Mouse (Mus musculus): ENCODE data around the gene Dync1i2.

Dync1i2 gene

GRCm38 (mm10) chr2:71269332-71269731 lies 57.8 kb downstream of the Dync1i2 start:
- no peak for DNase-seq (ENCODE audit: low read depth, low spot score)

DNA sequence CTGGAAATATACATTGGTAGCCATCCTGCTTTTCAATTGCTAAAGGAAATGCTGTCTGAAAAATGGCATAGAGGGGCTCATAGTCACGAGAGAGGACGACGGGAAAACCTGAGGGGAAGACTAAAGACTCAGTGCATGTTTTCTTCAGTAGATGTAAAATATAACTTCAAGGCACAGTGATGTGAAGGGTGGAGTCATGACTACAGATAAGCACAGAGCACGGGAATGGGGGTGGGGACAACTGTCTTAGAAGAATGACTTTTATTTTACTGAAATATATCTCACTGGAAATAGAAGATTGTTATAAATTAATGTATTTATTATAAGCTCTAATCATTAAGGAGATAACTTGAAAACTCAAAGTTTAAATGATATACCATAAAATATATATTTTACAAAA lies 58.6 kb downstream of the Dync1i2 start:
- no peak for DNase-seq (ENCODE audit: low read depth, low spot score)

- DNase-seq (ENCODE audit: low read depth, low spot score), result no peak
These were observed 62.6 kb downstream of the Dync1i2 start for GRCm38 (mm10) chr2:71273955-71274679.

- no peak for DNase-seq (ENCODE audit: low read depth, low spot score)
These were observed 64.2 kb downstream of the Dync1i2 start for GRCm38 (mm10) chr2:71275734-71276133.

DNA sequence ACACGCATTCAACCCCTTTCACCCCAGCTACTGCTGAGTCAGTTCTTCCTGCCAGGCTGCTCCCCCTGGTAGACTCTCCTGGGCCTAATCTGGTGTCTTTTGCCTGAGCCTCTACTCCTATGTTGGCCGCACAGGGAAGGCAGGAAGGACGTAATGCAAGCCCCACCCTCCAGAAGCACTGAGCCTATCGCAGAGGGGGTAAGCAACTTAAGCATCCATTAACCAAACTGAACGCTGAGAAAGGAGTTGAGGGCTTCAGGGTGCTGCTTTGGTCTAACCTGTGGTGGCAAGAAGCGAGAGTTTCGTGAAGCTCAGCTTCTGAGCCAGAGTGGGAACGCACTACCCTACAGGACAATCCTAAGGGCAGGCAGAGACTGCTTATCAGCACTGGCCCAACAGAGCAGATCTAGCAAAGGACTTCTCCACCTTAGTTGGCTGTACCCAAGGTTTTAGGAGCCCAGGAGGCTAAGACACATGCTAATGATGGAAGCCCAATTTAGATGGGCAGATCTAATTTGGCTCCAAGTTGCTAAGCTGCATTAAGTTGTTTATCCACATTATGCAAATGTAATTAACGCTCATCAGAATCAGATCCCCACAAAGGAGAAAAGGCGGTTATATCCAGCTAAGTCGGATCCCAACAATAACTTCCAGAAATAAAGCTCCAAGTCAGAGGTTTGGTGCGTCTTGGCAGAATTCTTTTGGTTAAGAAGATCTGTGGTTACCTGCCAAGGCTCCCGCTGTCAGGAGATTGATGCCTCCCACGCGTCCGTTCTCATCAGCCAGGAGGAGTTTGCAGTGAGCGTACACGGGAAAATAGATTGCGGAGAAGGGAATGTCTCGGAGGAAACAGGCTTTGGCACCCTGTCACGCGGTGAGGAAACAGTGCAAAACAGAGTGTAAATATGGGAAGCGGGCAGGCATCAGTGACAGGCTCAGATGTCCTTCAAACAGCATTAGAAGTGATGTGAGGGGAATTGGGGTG lies 67.6 kb downstream of the Dync1i2 start:
- DNase-seq (ENCODE audit: low read depth, low spot score), result peak; percentile 22

- DNase-seq (ENCODE audit: low read depth, low spot score), result no peak
These were observed 70.5 kb downstream of the Dync1i2 start for GRCm38 (mm10) chr2:71281981-71282380.

- no peak for DNase-seq (ENCODE audit: low read depth, low spot score)
These were observed 78.7 kb downstream of the Dync1i2 start for GRCm38 (mm10) chr2:71290107-71290775.

GRCm38 (mm10) chr2:71291566-71291965 lies 80.1 kb downstream of the Dync1i2 start:
- DNase-seq (ENCODE audit: low read depth, low spot score), result no peak

DNA sequence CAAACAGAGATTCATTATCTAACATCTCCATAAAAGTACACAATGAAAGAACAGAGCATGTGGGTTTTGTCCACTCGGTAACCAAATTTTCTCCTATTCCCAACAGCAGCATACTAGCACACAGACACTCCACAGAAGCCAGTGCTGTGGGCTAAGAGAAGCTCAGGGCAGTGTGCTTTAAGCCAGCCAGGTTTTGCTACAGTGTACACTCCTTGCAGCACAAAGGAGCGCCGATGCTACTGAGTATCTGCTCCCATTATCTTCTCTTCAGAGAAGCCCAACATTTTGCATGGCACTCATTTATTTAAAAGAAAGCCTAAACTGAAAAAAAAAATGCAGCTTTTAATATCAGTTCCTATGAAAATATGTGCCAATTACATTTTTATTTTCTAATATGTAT lies 82.5 kb downstream of the Dync1i2 start:
- DNase-seq (ENCODE audit: low read depth, low spot score), result no peak

- no peak for DNase-seq (ENCODE audit: low read depth, low spot score)
These were observed 83.0 kb downstream of the Dync1i2 start for GRCm38 (mm10) chr2:71294489-71294888.

GRCm38 (mm10) chr2:71295844-71296243 lies 84.3 kb downstream of the Dync1i2 start:
- no peak for DNase-seq (ENCODE audit: low read depth, low spot score)

GRCm38 (mm10) chr2:71297501-71297900 lies 86.0 kb downstream of the Dync1i2 start:
- DNase-seq (ENCODE audit: low read depth, low spot score), result no peak

GRCm38 (mm10) chr2:71298729-71299128 lies 87.2 kb downstream of the Dync1i2 start:
- DNase-seq (ENCODE audit: low read depth, low spot score), result no peak

DNA sequence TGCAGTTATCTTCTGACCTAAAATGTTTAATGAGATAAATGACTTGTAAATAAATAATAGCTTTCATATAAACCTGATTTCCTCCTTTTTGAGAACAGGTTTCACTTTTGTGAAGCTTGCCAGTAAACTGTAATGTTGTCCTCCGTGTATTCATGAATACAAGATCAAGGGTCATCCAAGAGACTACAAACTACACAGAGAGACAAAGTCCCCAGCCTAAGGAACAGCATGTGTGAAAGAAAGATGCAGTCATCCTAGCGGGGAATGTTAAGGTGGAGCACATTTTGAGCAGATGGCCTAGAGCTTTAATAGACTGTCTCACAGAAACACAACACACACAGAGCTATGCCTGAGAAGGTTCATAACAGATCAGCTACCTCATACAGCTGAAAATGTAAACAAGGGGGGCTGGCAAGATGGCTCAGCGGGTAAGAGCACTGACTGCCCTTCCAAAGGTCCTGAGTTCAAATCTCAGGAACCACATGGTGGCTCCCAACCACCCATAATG lies 90.7 kb downstream of the Dync1i2 start:
- no peak for DNase-seq (ENCODE audit: low read depth, low spot score)

GRCm38 (mm10) chr2:71303221-71303620 lies 91.7 kb downstream of the Dync1i2 start:
- DNase-seq (ENCODE audit: low read depth, low spot score), result no peak

GRCm38 (mm10) chr2:71304821-71305220 lies 93.3 kb downstream of the Dync1i2 start:
- no peak for DNase-seq (ENCODE audit: low read depth, low spot score)

GRCm38 (mm10) chr2:71306357-71306756 lies 94.9 kb downstream of the Dync1i2 start:
- no peak for DNase-seq (ENCODE audit: low read depth, low spot score)

GRCm38 (mm10) chr2:71309726-71310125 lies 98.2 kb downstream of the Dync1i2 start:
- no peak for DNase-seq (ENCODE audit: low read depth, low spot score)

DNA sequence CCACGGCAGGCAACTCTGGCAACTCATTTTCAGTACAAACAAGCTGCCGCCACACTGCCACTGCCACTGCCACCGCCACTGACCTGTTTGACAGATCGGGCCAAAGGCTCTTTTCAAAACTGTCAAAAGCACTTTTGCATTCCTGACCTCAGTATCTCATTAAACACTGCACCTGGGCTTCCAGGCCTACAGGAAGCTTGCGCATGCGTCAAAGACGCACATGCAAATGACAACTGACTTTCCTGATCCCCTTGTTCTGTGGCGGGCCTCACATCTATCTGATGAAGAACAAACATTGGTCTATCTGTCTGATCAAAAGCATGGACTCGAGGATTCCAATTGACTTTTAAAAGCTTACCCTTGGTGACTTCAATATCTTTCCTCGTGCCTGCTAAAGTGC lies 100.6 kb downstream of the Dync1i2 start:
- DNase-seq (ENCODE audit: low read depth, low spot score), result no peak
